Mouse (Mus musculus) ovary, postnatal 36 days (tissue): ENCODE measurements at regions not wholly inside any gene's neighbourhood (a gene's known extent, or its start where the extent isn't known, plus 50 kb on each side); places are given as distances from the start of the nearest gene placed in this dataset.

Experiments
- DNase-seq: peaks from one replicate; pipeline ENCODE4 v3.0.0; 2022; ENCODE audit warnings: low spot score, mixed read lengths

DNA sequence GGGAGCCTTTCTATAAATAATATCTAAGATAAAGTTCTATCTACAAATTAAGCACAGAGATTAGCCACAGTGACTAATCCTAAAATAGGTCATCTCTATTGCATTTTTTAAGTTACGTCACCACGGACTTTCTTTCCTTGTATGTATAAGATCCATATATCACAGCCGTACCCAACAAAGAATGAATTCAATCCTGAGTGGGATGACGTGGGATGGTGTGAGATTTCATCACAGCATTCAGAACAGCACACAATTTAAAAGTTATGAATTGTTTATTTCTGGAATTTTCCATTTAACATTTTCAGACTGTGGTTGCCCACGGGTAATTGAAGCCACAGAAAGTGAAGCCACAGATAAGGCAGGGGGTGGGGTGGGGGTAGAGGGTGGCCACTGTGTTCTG is 129.0 kb upstream of the Dynlrb2 start:
- DNase-seq: no peak

DNA sequence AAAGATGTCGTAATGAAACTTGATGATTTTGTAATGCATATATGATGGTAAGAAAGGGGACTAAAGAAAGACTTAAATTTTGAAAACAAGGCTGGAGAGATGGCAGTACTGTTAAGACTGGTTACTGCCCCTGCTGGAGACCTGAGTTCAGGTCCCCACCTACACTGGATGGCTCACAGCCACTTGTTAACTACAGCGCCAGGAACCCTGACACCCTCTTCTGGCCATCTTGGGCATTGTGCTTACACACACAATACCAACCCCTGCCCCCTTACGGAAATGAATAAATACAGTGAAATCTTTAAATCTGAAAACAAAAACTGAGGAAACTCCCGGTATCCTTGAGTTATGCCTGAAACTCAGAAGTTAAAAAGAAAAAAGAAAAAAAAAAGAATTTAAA is 131.7 kb upstream of the Dynlrb2 start:
- DNase-seq: no peak

DNA sequence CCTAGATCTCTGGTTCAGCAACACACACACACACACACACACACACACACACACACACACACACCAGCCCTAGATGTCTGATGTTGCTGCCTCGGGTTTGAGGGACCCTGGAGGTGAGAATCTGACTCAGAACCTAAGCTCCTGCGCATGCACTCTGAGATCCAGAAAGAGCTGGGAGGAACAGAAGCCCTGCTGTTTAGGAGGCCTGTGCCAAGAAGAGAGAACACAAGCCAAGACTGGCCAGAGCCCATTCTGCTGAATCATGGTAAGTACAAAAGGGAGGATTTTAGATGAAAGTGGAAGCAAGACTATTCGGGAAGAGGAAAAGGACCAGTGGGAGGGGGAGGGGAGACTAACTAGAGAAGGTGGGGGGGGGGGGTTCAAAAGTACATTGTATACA is 132.2 kb upstream of the Dynlrb2 start:
- DNase-seq: peak; percentile 45

DNA sequence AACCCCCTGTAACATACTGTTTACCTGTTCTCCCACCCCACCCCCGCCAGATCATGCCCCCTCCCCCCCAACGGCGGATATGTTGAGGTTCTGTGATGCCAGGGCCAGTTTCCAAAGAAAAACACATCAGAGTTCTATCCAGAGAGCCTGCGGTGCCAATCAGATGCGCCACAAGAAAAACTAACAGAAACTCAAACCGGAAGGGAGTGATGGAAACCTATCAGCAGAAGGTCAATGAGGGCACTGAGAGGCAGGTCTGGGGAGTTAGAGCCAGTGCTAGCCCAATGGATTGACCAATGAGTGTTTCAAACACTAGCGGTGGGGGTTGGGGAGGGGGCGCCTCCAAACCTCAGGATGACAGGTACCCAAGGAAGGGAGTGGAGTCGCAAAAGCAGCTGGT is 132.7 kb upstream of the Dynlrb2 start:
- DNase-seq: no peak

DNA sequence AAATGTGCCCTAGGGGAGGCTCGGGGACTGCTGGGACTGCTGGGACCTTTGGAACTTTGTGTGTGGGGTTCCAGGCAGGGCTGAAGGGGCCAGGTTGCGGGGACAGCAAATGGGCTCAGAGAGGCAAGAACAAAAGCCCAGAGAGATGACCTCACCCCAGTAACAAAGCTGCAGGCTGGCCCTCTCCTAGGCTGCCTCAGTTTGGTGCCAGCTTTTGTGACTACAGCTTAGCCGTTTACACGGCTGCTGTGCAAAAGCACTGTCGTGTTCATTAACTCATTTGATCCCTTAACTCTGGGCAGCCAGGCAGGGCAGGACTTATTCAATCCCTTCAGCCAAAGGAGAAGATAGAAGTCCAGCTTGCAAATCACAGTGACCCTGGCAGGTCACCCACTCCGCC is 137.3 kb upstream of the Dynlrb2 start:
- no peak for DNase-seq

DNA sequence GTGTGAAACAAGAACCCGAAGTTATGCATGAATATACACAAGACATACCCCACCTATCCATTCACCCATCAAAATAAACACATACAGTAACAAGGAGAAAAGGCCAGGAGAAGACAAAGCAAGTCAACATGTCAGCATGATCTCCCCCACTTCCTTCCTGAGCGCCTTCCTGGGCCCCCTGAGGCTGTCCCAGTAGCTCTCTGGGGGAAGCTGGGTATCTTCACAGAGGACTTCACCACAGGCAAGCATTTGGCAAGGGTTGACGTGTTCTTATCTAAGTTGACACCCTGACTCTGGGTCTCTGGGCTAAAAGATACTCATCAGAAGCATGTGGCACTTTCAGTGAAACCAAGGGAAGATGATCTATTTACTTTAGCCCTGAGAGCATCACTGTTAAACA is 138.1 kb upstream of the Dynlrb2 start:
- DNase-seq: no peak

DNA sequence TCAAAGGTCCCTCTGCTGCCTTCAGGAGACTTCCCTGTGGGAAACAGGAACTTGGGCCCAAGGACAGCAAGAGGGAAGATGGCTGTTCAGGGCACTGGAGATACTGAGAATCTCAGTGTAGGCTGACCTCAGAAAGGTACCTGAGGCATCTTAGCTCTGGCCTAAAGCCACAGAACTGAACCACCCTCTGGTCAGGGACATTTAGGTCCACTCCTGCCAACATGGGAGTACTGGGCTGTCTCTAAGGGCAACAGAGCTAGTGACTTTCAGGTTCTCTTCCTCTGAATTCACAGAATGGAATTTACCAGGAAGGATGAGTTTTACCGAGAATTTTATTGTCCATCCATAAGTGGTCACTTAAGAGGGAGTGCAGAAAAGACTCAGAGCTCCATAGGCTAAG is 140.0 kb upstream of the Dynlrb2 start:
- no peak for DNase-seq

DNA sequence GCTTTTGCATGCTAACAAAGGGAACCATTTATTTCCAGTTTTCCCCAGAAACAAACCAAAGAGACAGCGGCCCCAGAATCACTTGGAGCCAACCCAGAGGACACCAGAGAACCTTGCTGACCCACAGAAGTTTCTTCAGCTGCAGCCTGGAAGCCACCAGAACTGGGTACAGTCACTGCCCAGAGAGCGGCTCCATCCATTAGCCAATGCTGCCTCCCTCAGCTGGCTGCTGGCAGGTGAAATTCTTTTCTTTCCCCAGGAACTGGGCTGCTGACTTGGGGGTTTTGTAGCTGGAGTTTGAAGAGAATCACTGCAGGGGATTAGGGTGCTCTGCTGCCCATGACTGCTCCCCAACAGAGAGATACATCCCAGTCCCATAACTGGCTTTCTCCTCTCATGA is 140.6 kb upstream of the Dynlrb2 start:
- no peak for DNase-seq

DNA sequence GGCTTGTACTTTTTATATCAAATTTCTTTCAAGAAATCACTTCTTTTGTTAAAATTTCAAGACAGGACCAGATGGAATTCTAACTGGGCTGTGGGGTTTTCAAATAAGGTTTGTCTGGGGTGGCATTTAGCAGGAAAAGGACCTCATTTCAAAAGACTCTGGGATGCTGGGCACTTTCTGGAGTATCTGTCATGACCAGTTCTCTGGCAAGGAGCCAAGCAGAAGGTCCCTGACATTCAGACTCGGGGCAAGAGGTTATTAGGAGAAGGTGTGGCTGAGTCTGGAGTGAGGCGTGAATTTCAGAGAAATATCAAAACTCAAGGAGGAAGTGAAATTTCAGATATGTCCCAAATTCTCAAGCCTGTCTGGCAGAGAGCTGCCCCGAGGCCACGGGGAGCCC is 142.4 kb upstream of the Dynlrb2 start:
- DNase-seq: no peak

DNA sequence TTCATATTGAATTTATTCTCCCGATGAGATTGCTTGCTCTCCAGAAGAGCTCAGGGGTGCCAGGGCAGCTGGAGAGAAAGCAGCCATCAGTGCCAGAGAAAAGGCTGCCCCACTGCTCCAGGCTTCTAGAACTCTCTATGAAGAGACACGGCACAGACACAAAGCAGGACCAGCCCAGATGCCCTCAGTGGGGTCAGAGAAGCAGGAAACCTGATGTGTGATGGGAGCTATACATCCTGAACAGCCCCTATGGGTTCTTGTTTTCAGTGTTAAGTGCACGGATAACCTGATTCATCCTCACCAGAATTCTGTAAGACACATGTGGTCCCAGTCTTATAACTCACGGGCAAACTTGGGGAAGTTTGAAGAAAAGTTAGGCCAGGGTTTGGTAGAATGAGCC is 145.0 kb upstream of the Dynlrb2 start:
- no peak for DNase-seq

DNA sequence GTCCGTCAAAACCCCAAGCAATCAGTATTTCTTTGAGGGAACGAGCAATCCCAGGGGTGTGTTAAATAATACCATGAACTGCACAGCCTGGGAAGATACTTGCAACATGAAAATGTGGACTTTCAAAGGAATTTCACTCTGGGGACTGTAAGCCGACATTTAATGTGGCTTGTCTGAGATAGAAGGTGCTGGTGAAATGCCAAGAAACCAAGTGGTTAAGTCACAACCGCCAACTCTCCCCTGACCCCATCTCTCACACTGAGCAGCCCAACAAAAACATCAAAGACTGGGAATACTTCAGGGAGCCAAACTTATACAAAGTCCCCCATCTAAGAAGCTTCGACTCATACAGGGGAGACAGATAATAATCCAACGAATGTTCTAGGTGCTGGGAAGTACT is 150.0 kb upstream of the Dynlrb2 start:
- DNase-seq: no peak

DNA sequence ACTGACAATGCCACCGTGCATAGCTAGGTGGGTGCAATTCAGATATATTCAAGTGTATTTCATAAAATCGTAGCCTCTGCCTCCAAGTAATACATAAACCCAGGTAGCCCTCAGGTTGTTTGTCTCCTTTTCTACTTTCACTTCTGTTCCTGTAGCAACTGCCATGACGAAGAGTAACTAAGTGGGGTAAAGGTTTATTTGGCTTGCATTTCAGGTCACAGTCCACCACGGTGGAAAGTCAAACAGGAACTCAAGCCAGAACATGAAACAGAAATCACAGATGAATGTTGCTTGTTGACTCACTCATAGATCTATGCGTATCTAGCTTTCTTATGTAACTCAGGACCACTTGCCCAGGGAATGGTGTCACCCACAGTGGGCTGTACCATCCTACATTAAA is 150.9 kb upstream of the Dynlrb2 start:
- DNase-seq: no peak

DNA sequence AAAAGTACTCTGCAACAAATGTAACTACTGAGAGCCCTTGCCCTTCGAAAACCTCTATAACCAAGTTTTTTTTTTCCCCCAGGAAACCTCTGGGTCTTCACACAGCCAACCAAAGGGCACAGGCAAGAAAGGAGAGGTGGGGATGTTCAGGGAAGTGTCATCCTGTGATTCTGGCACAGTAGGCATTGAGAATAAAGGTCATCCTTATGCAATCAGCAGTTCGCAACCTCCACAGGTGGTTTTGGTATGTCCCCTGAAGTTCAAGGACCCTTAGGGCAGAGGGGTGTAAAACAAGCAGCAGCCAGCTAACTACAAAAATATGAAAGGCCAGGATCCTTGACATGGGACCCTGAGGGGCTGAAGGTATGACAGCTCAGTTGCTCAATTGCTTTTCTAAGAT is 152.1 kb upstream of the Dynlrb2 start:
- DNase-seq: no peak

DNA sequence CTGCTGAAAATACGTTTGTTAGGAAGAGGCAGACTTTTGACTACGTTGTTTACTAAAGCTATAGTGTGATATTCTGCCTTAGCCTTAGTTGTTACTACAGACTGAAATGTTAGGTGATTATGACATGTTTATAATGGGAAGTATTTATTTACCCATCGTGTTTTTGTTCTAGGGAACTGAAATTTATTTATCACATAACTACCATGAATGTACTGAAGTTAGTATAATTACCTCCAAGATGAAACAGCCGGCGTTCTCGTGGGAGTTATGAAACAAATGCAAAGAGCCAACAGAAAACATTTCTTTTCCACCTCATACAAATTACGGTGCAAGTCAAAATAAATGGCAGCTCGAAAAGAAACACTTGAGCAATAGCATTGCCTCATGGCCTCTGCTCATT is 155.8 kb upstream of the Dynlrb2 start:
- no peak for DNase-seq

DNA sequence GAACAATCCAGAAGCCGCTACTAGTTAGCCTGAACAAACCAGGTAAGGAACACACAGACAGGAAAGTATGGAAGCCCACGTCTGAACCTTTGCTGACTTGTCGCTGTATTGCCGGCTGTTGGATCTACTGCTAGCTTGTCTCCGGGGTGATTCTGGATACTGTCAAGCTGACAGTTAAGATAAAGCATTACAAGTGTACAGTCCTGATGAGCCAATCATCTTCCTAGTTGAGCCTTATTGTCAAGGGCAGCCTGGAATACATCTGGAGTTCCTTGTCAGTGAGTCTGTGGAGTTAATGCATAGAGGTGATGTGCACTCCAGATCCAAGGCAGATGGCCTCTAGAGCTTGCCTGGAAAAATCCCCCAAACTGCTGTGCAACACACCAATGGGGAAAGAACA is 157.8 kb upstream of the Dynlrb2 start:
- DNase-seq: no peak

DNA sequence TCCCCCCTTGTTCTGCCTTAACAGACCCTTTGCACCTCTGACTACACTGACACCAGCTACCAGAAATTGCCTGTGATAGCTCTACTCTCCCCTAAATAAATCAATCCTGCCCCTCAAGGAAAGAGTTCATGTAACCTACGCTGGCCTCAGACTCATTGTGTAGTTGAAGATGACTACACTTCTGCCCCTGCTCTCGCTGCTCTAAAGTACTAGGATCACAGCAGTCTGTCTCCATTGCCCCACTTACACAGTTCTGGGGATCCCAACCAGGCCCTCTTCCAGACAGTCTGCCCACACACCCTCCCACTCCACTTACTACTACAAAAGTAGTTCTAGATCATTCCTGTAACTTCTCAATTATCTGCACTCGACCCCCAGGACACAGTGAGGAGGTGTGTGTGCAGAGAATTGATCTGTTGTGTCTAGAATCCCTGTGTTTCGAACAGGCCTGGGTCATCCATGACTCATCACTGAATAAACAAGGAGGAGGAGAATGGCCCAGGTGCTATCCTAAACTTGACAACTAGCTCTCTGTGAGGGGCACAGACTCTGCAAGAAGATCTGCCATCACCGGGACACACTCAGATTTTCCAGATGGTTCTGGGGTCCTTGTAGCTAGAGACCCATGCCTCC is 160.1 kb upstream of the Dynlrb2 start:
- no peak for DNase-seq

DNA sequence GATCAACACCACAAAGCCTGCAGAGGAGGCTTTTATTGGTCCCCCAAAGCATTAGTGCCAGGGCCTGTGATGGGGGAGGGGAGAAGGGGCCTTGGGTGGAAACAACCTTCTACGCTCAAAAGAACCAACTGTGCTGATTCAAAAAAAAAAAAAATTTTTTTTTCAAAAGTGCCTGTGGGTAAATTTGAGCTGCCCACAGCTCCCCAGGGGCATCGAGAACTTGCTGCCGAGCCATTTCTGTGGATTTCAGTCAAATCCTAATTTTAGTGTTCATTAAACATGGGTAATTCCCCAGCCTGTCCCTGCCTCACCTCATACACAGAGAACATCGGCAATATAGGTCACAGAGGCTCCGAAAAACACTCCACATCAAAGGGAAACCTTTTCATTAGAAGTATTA is 161.2 kb upstream of the Dynlrb2 start:
- no peak for DNase-seq

DNA sequence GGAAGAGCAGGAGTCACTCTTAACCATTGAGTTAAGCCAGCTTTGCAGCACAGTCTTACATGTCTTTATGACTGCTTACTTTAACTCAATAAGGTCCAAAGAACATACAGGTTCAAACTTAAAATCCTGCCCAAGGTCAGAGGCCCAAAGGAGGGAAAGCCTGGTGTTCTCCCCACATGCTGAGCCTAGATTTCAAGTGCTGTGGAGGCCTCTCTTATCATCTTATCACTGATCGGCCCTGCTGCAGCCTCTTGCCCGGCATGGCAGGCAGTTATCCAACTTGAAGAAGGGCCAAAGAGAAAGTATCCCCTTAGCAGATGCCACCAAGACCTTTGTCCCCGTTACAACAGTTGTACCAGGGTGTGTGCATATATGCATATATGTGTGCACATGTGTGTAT is 170.0 kb upstream of the Dynlrb2 start:
- DNase-seq: no peak

DNA sequence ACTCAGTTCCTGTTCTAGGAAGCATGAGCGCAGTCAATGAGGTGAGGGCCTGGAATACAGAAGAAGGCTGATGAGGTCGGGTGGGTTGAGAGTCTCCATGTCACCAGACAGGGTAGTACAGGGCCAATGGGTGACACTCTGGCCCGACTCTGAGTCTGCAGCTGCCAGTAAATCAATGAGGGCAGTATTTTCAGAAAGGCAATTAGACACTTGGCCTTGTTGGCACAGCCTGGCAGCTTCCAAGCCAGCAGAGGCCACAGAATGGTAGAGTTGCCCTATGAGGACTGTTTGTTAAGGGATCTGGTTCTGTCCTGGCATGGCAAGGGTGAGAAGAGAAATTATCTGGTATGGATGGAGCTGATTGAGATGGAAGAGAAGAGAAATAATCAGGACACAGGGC is 170.7 kb upstream of the Dynlrb2 start:
- no peak for DNase-seq

DNA sequence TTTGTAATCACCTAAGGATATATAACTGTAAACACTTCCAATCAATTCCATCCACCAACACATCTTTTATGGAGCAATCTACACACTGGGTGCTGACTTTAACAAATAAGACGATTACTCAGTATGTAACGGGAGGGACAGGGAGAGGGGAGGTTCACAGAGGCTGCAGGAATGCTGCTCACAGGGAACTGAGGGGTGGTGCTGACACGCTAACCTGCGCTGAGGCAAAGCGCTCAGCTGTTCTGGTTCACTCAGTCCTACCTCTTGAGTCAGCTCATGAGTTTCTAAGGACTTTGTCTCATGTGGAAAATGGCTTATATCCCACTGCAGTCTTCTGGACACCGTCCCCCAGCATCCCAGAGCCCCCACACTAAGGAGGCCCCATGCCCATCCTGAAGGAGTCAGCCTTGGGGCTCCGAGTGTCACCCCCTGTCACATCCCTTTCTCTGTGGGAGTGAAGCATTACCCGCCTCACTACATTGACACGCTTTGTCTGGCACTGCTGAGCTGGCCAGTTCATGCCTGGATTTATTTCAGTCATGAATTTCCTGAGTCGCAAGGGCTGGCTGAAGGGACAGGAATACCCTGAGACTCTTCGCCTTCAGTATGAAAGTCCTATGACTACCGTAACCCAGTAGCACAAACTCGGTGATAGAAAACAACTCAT is 184.6 kb upstream of the Dynlrb2 start:
- DNase-seq: no peak

DNA sequence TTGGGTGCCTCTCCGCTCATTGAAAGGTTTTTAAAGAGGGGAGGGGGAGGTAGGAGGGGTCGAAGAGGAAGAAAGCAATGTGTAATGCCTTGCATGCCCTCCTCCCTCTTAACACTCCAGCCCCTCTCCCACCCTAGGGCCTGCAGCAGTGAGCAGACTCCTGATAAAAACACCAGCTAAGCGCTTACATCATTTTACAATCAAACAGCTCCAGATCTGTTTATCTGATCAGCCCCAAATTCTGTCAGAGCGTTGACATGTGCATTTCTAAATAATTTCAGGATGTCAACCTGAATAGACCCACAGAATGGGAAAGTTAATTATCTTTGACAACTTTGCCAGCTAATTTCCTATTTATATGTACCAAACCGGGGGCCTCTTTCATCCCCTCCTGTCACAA is 189.4 kb upstream of the Dynlrb2 start:
- no peak for DNase-seq

DNA sequence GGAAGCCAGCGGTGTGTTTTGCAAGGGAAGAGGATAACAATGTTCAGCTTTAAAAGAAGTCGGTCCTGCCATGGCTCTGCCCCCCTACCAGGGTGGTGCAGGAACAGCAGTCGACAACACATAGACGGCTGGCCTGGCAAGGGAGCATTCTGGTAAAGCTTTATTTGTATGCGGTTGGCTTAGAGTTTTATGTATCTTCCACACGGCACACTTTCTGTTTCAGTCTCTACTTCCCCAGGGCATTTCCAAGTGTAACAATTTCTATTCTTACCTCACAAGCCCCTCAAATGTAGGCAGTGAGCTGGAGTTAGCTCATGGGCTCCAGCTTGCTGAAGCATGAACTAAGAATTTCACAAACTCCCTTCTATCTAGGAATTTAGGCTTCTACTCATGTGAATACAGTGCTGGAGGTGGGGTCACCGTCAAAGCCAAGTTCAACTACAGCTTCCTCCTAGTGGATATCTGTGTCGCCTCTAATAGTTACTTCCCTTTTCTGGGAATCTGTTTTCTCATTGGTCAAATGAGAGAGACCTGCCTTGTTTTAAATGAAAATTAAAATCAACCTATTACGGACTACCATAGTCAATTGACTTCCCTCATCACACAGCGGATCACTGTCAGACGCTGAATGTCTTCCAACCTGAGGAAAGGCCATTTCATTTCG is 190.2 kb upstream of the Dynlrb2 start:
- DNase-seq: no peak

DNA sequence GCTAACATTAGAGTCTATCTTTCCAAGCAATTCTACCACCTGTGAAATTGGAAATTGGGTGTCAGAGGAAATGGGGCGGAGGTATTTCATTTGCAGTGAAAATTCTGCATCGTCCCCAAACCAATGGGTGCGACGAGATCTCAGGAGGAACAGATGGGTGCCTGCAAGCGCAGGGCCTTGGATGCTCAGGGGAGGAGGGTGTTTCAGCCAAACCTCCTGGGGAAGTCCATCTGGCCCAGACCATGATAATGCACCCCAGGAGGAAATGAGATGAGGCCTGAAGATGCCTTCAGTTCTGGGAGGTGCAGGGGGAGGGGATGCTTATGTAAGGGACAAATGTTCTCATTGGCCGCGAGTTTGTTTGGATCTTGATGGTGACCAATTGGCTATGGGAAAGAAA is 205.9 kb upstream of the Dynlrb2 start:
- DNase-seq: no peak
